Mouse (Mus musculus) cerebellum, postnatal 25 days (tissue): ENCODE results near the gene Lsamp.

ENCODE experiments used
- DNase-seq, 2 experiments: peaks; one replicate each; pipeline ENCODE4 v3.0.0; 2021; ENCODE audit warnings: mixed read lengths in 2 of 2

Lsamp gene

DNA sequence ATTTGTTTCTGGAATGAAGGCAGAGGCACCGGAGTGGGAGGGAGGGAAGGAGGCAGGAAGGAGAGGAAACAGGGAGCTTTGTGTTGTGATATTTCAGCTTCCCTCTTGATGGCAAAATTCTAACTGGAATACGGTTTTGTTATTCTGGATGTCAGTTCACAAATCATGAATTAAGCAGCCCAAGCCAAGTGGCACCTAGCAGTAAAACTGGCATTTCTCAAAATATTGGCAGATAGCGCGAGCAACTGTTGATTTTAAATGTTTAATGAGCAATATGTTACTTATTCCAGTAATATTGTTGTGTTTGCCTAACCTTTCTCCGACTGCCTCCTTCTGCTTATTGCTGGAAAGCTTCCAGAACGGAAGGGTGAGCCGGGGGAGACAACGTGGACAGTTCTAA, 2118.5 kb downstream of the Lsamp start:
- peak; percentile 32 to 36 for DNase-seq

DNA sequence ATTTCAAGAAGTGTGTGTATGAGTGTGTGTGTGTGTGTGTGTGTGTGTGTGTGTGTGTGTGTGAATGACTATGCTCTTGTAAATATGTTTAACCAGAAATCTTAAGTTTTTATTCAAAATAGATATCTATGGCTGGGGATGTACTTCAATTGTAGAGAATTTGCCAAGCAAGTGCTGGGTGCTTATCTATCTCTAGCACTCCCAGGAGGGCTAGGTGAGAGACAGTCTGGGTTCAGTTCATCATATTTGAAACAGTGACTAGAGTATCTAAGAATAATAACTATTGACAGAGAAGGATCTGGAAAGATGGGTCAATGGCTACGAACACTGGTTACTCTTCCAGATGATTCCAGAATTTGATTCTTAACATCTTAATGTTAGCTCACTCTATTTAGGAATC, 2128.1 kb downstream of the Lsamp start:
- no peak for DNase-seq

DNA sequence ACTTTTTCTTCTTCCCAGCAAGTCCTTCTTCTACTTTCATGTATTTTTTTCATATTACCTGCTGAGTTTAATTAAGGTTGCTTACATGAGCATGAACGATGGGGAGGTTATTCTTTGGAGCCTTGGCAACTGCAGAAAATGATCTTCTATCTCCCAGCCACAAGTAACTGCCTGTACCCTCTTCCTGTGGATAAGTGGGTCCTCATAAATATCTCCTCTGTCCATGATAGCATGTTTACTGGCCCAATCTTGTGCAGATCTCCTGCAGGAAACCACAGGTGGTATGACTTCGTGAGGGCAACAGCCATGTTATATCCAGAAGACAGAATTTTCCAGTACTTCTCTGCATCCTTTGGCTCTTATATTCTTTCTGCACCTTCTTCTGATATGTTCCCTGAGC, 2129.1 kb downstream of the Lsamp start:
- no peak for DNase-seq

DNA sequence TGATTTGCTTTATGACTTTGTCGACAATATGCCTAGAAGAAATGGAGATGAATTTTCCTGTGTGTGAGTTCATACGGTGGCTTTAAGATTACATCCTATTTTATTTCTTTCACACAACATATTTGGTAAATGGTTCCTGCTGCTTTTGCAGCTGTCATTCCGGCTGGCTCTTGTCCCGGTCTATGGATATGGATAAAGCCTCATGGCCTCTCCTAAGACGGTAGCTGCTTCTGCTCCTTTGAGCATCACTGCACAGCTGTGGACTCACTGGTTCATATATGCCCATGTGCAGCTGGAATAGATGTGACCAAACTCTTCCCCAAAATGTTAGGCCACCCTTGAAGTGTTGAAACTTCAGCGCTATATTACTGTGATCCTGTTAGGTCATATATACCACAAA, 2137.6 kb downstream of the Lsamp start:
- DNase-seq, result peak; percentile 66 to 74

DNA sequence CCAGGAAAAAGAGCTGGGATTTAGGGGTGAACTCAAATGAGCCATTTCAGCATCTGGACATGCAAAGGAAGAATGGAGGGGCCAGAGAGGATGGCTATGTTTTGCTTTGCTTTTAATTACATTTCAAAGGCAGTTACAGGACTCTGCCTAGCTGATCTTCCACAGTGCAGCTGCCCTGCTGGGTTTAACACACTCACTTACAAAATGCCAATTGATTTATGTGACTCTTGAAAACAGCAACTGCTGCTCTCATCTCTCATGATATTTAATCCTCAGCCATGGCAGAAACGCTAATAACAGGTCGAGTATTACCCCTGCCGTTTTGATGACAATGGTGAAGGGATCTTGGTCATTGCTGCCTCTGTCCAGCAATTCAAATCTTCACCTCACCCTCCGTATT, 2139.7 kb downstream of the Lsamp start:
- DNase-seq, result no peak

DNA sequence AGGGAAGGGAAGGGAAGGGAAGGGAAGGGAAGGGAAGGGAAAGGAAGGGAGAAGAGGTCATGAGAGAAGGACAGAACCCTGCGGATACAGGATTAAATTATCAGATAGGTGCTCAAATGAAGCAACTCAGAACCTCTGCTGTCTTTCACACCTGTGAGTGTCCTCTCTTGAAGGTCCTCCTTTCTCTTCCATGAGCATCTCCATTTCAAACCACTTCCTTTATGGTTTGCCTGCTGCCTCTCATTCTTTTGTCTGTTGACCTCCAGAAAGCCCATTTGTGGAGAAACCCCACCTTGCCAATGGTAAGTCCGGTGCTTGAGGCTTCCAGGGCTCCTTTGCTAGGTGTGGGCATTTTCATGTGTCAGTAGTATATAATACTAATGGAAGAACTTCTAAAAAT, 2141.9 kb downstream of the Lsamp start:
- no peak for DNase-seq

DNA sequence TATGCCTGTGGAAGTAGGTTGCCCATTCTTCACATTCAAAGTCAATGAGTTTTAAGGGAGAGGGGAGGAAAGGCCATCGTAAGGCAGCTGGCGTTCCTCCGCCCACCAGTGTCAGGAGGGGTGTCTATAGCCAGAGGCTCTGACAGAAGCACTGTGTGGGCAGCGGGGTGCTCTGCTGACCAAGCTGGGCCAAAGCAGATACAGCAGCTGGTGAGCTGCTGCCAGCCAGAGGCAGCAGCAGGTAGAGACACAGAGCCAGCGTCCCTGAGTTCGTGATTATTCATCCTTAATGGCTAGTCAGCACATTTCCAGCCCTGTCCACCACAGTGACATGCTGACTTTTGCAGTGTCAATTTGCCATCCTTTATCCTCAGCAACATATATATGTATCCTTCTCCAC, 2163.0 kb downstream of the Lsamp start:
- no peak for DNase-seq

DNA sequence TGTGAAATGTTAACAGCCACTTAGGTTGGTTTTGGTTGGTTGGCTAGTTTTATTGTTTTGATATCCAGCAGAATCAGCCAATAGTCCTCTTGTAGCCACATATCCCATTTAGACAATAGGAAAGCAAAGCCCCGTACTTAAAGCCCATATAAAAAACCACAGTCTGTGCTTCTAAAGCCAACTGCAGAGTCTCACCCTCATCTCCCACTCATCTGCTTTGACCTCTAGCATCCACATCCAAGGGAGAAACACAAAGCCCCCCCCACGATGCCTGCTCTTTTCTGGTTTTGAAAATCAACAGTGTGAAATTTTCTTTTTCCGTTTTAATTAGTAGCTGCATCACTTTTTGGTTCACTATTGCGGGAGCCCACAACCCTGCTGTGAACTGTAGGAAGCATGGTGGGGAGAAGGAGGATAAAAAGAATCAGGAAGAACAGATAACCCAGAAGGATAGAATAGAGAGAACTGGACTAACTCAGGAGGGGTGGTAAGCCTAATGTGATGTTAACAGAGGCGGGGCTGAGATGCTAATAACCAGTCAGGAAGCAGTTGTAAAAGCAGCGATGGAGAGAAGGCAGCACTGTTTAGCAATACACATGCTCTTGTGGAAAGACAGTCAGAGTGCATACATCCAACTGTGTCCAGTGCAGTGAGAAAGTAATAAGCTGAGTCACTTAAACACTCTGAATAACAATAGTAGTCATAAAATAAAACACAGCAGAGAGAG, 2165.2 kb downstream of the Lsamp start:
- no peak for DNase-seq

DNA sequence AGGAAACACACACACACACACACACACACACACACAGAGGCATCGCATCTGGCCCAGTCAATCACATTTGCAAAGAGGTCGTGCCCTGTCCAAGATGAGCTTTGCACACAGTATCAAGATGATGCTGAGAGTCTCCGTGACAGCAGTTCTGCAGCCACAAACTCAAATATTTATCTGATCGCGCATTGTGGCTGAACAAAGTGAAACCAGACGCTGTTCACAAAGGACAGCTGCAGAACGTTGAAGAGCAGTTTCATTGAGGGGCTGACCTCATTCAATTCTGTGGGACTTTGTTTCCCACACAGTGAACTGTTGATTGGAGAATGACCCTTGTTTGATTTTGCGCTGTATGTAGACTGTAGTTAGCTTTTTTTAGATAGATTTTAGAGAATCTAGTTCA, 2168.5 kb downstream of the Lsamp start:
- no peak for DNase-seq

DNA sequence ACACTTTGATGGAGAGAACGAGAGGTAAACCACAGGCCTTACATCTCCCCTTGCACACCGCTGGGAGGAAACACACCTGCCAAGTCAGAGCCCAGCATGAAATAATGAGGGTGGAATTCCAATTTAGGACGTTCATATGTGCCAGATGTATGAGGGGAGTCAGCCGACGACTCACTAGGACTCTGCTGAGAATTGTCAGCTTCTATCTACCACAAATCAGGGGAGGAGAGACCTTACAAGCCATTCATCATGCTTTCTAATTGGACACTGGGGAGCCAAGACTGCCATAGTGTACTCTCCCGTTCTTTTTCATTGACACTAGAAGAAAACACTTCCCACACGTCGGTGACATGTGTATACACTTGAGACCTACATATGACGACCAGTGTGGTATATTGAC, 2173.7 kb downstream of the Lsamp start:
- no peak for DNase-seq

DNA sequence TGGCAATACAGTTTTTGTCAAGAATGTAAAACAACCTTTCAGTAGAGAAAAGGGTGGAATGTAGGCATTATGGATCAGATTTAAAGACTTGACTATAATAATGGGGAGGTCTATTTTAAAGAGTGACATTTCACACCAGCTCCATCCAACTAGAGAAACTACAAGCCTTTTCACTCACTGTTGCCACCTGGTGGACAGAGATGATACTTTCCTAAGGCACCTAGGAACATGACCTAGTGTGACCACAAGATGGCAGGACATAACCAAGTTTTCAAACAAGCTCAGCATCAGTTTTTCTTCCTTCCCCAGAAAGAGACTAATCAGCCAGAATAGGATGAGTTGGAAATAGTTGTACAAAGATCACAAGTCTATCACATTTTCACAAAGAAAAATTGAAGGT, 2180.8 kb downstream of the Lsamp start:
- DNase-seq, result peak; percentile 83 to 89

DNA sequence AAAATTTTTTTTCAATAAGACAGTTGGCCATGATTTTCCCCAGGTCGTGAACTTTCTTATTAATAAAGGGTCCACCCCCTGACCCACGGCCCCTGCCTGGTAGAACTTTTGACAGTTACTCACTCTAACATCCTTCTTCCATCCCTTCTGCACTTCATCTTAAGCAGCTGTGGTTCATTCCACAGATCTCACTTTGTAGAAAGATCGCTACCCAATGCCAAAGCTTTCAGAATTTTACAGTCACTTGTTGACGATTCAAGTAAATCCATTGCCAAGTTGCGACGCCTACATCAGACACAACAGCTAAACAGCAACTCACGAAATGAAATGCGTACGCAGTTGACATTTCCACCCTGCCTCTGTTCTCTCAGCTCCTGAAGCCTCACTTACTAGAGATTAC, 2184.1 kb downstream of the Lsamp start:
- no peak for DNase-seq

DNA sequence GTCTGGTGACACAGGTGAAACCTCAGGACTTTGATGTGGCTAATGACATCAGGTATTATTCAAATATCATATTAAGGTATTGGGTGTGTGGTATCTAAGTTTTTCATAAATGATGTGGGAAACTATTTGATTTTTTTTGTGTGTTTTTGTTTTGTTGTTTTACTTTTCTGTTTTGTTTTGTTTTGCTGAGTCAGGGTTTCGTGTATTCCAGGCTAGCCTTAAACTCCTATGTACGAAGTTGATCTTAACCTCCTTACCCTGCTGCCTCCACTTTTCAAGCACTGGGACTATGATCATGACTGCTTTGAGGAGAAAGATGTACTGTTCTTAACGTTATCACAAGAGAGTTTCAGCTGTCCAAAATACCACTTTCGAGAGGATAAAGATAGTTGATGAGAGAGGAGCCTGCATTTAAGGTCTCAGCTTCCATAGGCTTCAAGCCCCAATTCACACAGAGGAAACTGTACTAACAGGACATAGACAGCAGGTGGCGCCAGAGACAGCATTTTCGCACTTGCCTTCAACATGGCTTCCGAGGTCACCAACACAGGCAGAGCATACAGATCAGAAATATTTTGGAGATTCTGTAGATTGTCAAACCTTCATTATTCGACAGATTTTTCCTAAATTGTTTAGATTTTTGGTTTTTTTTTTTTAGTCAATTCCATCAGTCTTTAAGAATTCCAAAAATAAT, 2185.4 kb downstream of the Lsamp start:
- peak; percentile 84 to 90 for DNase-seq

DNA sequence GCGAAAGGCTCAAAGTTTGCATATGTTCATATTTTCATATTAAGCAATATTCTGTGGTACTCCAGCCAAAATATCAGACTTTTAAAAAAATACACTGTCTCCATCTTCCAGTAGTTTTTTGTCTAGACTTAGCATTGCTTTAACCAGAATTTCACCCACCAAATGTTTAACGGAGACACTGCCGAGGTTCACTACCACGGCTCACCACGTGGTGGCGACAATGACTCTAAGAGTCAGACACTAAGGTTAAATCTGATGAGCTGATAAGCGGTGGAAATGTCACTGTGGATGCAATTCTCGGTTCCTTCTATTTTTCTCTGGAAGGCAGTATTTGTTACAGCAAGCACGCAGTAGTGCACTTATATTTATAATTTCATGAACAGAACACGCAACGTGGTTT, 2188.3 kb downstream of the Lsamp start:
- peak; percentile 89 to 95 for DNase-seq

DNA sequence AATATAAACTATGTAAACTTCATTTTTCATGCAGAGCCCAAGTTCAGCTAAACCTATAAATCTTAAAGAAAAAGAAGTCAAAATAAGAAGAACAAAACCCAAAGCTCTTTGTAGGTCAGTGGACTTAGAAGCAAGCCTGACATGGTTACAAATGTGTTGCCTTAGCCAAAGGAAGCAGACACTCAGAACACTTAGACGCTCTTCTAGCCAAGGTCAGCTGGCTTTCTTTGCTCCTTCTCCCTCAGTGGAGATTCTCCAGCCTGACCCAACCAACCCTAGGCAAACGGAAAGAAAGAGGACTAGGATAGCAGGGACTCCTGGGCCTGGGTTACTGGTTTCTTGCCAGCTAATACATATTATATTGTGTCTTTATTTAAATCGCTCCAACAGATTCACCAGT, 2194.7 kb downstream of the Lsamp start:
- DNase-seq, result no peak

DNA sequence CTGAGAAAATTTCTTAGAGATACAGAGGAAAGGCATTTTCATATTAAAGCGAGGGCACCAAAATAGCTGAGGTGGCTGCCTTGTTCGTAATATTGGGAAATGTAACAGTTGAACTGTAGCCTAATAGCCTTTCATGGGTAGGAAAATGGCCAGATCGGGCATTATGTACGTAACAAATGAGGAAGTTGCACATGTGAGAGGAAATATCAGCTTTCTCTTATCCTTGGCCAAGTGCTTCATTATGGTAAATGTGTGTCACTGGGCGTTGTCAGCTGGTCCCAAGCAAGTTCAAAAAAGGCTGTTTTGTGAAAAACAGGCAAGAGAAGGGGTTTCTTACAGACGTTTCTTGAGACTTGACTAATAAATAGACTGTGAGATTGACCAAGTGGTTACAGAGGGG, 2195.9 kb downstream of the Lsamp start:
- no peak for DNase-seq

DNA sequence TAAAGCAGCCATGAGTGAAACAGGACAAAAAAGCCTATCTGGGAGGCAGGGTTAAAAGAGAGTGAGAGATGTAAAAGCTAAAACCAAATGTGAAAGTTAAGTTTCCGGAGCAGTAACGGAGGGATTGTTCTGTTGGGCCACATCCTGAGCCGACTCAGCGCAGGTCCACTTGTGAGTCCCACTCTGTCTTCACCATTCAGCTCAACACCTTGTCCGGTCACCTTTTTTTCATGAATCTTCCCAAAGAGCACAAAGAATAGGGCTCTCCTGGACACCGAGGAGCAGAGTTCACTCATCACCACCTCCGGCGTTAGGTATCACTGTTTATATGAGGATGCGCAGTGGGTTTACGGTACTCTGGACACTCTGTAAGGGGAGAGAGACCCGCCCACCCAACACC, 2196.3 kb downstream of the Lsamp start:
- no peak for DNase-seq

DNA sequence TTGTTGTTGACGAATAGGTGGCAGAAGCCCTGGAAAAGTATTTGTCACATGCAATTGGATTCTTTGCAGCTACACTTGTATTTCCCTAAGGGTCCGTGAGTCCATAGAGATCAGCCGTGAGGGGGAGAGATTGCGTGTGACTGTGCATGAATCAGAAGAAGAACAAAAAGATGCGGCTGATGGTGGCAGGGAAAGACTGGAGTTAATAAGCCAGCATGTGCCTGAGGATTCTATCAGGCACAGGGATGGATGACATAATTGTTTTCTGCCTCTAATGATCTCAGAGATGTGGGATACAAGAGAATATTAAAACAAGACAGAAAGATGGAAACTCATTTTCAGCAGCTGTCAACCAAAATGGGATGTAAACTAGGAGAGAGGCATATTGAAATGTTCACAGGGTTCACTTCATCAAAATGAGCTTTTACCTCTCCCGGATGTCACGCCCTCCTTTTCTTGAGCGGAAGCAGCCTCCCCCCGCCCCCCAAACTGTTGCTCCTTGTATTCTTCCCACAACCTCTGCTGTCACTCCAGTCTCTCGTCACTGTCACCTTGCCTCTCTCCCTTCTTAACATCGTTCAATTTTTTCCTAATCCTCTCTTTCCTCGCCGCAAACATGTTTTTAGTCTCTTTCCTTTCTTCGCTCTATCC, 2205.4 kb downstream of the Lsamp start:
- no peak for DNase-seq

DNA sequence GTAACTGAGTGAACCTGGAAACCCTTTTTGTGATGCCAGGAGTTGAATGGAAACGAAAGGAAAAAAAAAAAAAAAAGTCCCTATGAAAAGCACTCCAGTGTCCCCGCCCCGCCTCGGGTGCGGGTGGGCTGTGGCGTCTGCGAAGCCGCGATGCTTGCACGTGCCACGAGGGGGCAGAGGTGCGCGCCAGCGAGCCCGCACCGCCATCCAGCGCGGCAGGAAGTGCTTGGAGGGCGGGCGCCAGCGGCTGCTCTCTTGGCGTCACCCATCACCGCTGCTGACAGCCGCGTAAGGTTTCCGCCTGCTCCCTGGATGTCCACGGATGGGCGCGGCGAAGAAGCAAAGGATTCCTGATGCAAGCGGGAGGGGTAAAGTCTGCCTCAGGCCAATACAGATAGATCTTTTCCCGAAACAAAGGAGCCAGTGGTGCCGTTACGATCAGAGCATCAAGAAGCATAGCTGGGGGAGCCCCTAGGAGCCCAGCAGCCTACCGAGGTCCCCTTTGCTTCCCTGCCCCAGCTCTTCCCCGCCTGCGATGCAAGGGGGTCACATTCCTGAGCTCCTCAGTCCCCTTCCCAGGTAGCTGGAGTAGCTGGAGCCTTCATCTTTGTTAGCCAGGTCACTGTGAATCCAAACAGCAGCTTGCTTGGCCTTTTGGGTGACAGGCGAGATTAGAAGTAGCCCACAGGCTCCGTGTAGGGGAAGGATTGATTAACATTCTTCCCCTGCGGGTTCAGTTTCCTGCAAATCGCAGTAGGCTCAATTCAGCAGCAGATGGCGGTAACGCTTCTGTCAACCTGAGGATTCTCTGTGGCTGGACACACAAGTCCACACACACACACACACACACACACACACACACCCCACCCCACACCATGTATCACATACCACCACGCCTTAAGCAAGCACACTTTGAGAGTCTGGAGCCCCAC, 2206.2 kb downstream of the Lsamp start:
- peak; percentile 92 to 94 for DNase-seq
